Mouse (Mus musculus) spleen, adult 2 months (tissue): ENCODE measurements around the gene Bloc1s3.

Source experiments
- CTCF ChIP-seq: fragments of 200-500 bp; IDR thresholded peaks from 2 replicates; pipeline ENCODE4 v1.5.1; 2011; ENCODE audit warnings: mild to moderate bottlenecking, inconsistent platforms; ENCODE audit not compliant: insufficient read depth, insufficient read length, insufficient replicate concordance; ENCODE audit errors: extremely low read depth
- POLR2A ChIP-seq: fragments of 200-500 bp; IDR thresholded peaks from 2 replicates; pipeline ENCODE4 v1.6.1; 2011; ENCODE audit warnings: low read depth, low read length, inconsistent platforms

DNA sequence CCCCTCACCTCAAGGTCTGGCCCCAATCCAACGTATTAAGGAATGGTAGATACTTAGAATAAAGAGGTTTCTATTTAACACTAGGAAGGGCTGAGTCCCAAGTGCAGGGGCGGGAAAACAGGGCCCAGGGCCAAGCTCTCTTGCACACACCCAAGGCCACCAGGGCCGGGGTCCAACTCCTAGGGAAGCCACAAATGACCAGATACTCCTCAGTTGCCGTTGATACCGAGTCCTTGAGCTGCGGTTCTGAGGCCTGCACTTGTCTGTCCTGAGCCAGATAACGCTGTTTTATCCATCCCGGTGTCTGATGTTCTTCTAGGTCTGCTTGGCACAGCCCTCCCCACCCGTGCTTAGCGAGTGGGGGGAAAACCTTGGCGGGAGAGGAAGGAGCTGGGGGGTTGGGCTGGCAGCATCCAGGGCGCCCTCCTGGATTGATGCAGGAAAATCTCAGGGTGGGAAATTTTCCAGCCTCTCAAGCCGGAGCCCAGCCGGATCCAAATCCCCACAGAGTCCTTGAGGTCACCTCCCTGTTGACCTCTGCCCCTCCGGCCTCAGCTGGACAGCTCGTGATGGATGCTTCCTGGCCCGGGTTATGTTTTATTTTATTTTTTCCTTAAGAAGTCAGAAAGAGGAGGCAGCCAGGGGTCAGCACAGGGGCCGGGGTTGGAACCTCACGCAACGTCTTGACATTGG is 12.5 kb downstream of the Bloc1s3 start:
- TF ChIP-seq CTCF (no peak), POLR2A (no peak)
